Mouse (Mus musculus) lung, postnatal 0 days (tissue): ENCODE data around the gene Tnnt2.

Experiments
- CTCF ChIP-seq: IDR thresholded peaks from 2 replicates; pipeline ENCODE4 v1.5.1; 2016; ENCODE audit warnings: antibody characterized with exemption, mild to moderate bottlenecking
- EP300 ChIP-seq: IDR thresholded peaks from 2 replicates; pipeline ENCODE4 v1.6.1; 2016; ENCODE audit warnings: antibody characterized with exemption, mild to moderate bottlenecking, control low read depth

DNA sequence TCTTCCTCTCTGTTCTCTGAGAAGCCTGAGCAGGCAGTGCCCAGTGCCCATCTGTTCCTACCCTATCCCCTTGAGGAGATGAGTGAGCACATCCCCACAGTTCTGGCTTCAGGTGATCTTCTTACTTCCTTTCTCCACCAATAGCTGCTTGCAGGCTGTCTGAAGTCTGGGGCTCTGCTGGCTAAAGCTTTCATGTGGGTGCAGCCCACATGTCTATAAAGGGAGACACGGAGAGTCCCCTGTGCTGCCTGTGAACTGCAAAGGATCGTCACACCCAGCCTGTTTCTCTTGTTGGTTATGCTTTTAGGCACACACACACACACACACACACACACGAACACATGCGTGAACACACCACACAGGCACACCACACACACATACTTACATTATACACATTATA, 36.8 kb downstream of the Tnnt2 start:
- TF ChIP-seq CTCF, result no peak
- no peak for TF ChIP-seq EP300
